Mouse (Mus musculus) myocyte (in vitro differentiated cells): Measurements from ENCODE around the gene Ndufa7. TPM values are rescaled to one million over a fixed set of nuclear protein-coding genes. Genes with fewer than 3 reads are reported as not detected.
"Not testable (repeated sequence)": the region's sequence is repeated elsewhere in the genome, so short reads cannot be mapped to it uniquely, and the experiment has no call there.

Experiments
- H3K27me3 ChIP-seq: one replicate; pipeline ENCODE4 v1.6.1; 2011; ENCODE audit not compliant: control insufficient read depth, insufficient read depth, insufficient read length
- H3K36me3 ChIP-seq: one replicate; pipeline ENCODE4 v1.6.1; 2011; ENCODE audit not compliant: control insufficient read depth, insufficient read depth
- H3K4me2 ChIP-seq: one replicate; pipeline ENCODE4 v1.6.1; 2011; ENCODE audit warnings: low read depth, control low read depth
- H3K4me3 ChIP-seq: one replicate; pipeline ENCODE4 v1.5.1; 2011; ENCODE audit warnings: mild to moderate bottlenecking, control low read depth, moderate library complexity
- H3K79me2 ChIP-seq: one replicate; pipeline ENCODE4 v1.6.1; 2011; ENCODE audit not compliant: control insufficient read depth, insufficient read depth
- H3ac ChIP-seq: one replicate; pipeline ENCODE4 v1.6.1; 2011; ENCODE audit not compliant: control insufficient read depth, insufficient read length
- CEBPB ChIP-seq: IDR thresholded peaks from 2 replicates; pipeline ENCODE4 v1.6.1; 2011; ENCODE audit warnings: mild to moderate bottlenecking, moderate library complexity; ENCODE audit not compliant: poor library complexity, insufficient read depth, severe bottlenecking
- E2F4 ChIP-seq: IDR thresholded peaks from one replicate; pipeline ENCODE4 v1.6.1; 2011; ENCODE audit warnings: mild to moderate bottlenecking, control low read depth, moderate library complexity; ENCODE audit not compliant: insufficient read depth
- MAX ChIP-seq: IDR thresholded peaks from one replicate; pipeline ENCODE4 v1.6.1; 2011; ENCODE audit warnings: low read depth, mild to moderate bottlenecking, control low read depth
- MYOD1 ChIP-seq, 3 experiments: IDR thresholded peaks; one replicate each; pipeline ENCODE4 v1.6.1; 2011; ENCODE audit warnings: control low read depth in 2 of 3, low read depth in 2 of 3, mild to moderate bottlenecking in 2 of 3, moderate library complexity in 1 of 3; ENCODE audit not compliant: insufficient read length in 2 of 3, control insufficient read depth in 1 of 3
- MYOG ChIP-seq, 3 experiments: IDR thresholded peaks; one replicate each; pipeline ENCODE4 v1.6.1; 2011; ENCODE audit warnings: control low read depth in 2 of 3, low read depth in 2 of 3, mild to moderate bottlenecking in 2 of 3; ENCODE audit not compliant: insufficient read length in 2 of 3, control insufficient read depth in 1 of 3, insufficient read depth in 1 of 3
- POLR2A ChIP-seq: IDR thresholded peaks from one replicate; pipeline ENCODE4 v1.6.1; 2011; ENCODE audit warnings: low read depth, mild to moderate bottlenecking, control low read depth, moderate library complexity; ENCODE audit not compliant: insufficient read length
- POLR2AphosphoS2 ChIP-seq: IDR thresholded peaks from one replicate; pipeline ENCODE4 v1.6.1; 2011; ENCODE audit warnings: low read depth, control low read depth; ENCODE audit not compliant: insufficient read length
- REST ChIP-seq: IDR thresholded peaks from one replicate; pipeline ENCODE4 v1.6.1; 2011; ENCODE audit warnings: mild to moderate bottlenecking, control low read depth, moderate library complexity; ENCODE audit not compliant: insufficient read depth, insufficient read length
- SRF ChIP-seq: IDR thresholded peaks from one replicate; pipeline ENCODE4 v1.6.1; 2011; ENCODE audit warnings: low read depth; ENCODE audit not compliant: control insufficient read depth, insufficient read length
- TCF12 ChIP-seq: IDR thresholded peaks from one replicate; pipeline ENCODE4 v1.6.1; 2011; ENCODE audit warnings: mild to moderate bottlenecking, control low read depth; ENCODE audit not compliant: poor library complexity, insufficient read depth, severe bottlenecking
- TCF3 ChIP-seq: IDR thresholded peaks from one replicate; pipeline ENCODE4 v1.6.1; 2011; ENCODE audit warnings: low read depth, control low read depth; ENCODE audit not compliant: insufficient read length
- USF1 ChIP-seq: IDR thresholded peaks from one replicate; pipeline ENCODE4 v1.6.1; 2011; ENCODE audit warnings: low read depth, mild to moderate bottlenecking, control low read depth, moderate library complexity
- polyA plus RNA-seq: library from polyadenylated mRNA; unstranded; fragments of >200 nt; fragmentation: generic; extraction: Trizol; gene quantifications from one replicate; pipeline ENCODE4 v1.2.1, GENCODE M21; 2012; ENCODE audit warnings: missing spikeins

Ndufa7 gene
- polyA plus RNA-seq, 1 experiment = 614 TPM

DNA sequence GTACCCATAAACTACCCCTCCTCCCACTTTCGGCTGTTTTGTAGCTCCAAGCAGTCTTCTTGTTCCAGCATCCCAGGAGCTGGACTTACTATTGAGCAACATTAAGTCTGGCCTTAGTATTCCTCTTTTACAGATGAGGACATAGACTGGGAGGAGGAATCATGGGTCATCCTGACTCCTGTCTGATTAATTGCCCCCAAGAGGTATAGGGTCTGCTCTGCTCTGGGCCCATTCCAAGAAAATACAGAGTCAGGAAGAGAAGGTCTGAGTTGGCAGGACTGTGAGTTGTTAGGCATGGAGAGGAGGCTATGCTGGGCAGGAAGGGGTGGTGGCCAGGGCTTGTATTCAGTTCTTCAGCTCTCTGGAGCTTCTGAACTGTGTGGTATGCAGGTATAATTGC is 19.8 kb downstream of the Ndufa7 start:
- TF ChIP-seq USF1 = no peak
- no peak for TF ChIP-seq TCF12
- TF ChIP-seq REST = no peak
- no peak for TF ChIP-seq POLR2AphosphoS2
- peak overlapping the region; percentile 99 for H3K4me2 ChIP-seq
- no peaks in the 10 kb centered on the region for H3K27me3 ChIP-seq
- peak overlapping the region; percentile 59 for H3K4me3 ChIP-seq
- no peak overlapping the region for H3ac ChIP-seq
- H3K36me3 ChIP-seq = peaks cover 7% of the 10 kb centered on the region
- H3K79me2 ChIP-seq = no peaks in the 10 kb centered on the region

DNA sequence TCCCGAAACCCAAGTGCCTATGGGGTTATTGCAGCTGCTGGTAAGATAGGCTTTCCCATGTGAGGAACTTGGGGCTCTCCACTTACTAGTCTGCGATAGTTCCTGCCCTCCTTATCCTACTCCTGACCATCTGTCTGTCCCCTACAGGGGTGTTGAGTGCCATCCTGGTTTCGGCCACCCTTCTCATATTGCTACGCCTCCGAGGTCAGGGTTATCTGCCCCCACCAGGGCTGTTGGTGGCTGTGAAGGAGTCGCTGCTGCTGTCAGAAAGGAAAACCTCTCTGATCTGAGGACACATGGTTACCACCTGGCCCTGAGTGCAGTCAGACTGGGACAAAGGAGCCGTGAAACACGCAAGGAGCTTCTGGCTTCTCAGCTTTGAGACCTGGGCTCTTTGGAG is 23.8 kb downstream of the Ndufa7 start:
- Histone ChIP-seq H3K4me3 (no peak overlapping the region), H3K79me2 (no peaks in the 10 kb centered on the region), H3K27me3 (no peaks in the 10 kb centered on the region), H3ac (no peak overlapping the region), H3K36me3 (peaks cover 7% of the 10 kb centered on the region), H3K4me2 (no peak overlapping the region)
- TF ChIP-seq MYOD1 (IDR thresholded peaks at IDR 0.05; ENCODE audit: control insufficient read depth in 1 of 3, insufficient read length in 2 of 3, low read depth in 2 of 3) = peak in 1 of 3 experiments; percentile 60
- no peak for TF ChIP-seq TCF3
- TF ChIP-seq TCF12 = no peak

DNA sequence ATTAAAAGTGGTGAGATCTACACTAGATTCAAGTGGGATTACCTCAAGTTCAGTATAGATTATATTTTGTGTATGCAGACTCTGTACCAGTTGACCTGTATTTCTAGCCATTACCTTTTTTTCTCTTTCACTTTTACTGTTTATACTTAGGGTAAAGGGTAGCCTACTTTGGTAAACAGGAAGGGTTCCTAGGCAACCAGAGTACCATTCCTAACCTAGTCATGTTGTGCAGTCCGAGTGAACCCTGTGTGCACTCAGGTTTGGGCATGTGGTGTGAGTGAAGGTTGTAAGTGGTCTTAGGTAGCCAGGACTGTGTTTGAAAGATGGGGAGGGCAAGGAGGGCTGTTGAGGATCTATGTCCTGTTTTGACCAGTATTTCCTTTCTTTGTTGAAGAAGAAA is 27.0 kb downstream of the Ndufa7 start:
- Histone ChIP-seq H3K36me3 (peaks cover 5% of the 10 kb centered on the region), H3K27me3 (no peaks in the 10 kb centered on the region), H3K4me2 (no peak overlapping the region), H3K79me2 (no peaks in the 10 kb centered on the region), H3K4me3 (no peak overlapping the region), H3ac (no peak overlapping the region)
- TF ChIP-seq MYOD1 (IDR thresholded peaks at IDR 0.05; ENCODE audit: control insufficient read depth in 1 of 3, insufficient read length in 2 of 3, low read depth in 2 of 3) (no peak), TCF3 (no peak), MYOG (IDR thresholded peaks at IDR 0.05; ENCODE audit: control insufficient read depth in 1 of 3, insufficient read depth in 1 of 3, insufficient read length in 2 of 3, low read depth in 2 of 3) (no peak), E2F4 (no peak), REST (no peak)

DNA sequence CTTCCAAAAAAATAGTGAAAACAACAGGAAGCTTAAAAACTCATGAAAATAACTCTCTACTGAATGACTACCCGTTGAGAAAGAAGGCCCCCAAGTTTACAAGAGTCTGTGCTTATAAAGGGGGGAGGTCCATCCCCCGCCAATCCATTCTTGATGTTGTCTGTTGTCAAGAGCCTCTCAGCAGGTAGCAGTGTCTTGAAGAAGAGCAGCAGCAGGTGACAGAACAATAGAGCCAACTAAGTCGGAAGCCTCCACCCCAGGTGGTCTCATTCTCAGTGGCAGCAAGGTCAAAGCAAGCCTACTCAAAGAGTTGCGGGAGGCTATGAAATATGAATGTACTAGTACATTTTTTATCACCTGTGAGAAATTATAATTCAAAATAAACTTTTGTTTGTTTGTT is 33.4 kb downstream of the Ndufa7 start:
- Histone ChIP-seq H3K4me2 (no peak overlapping the region), H3ac (no peak overlapping the region), H3K4me3 (no peak overlapping the region), H3K36me3 (no peaks in the 10 kb centered on the region), H3K79me2 (no peaks in the 10 kb centered on the region), H3K27me3 (no peaks in the 10 kb centered on the region)
- TF ChIP-seq MAX (no peak), MYOG (IDR thresholded peaks at IDR 0.05; ENCODE audit: control insufficient read depth in 1 of 3, insufficient read depth in 1 of 3, insufficient read length in 2 of 3, low read depth in 2 of 3) (no peak), USF1 (no peak), E2F4 (no peak), CEBPB (no peak), TCF12 (no peak), TCF3 (no peak), SRF (no peak), MYOD1 (IDR thresholded peaks at IDR 0.05; ENCODE audit: control insufficient read depth in 1 of 3, insufficient read length in 2 of 3, low read depth in 2 of 3) (no peak), POLR2AphosphoS2 (no peak), REST (no peak)

DNA sequence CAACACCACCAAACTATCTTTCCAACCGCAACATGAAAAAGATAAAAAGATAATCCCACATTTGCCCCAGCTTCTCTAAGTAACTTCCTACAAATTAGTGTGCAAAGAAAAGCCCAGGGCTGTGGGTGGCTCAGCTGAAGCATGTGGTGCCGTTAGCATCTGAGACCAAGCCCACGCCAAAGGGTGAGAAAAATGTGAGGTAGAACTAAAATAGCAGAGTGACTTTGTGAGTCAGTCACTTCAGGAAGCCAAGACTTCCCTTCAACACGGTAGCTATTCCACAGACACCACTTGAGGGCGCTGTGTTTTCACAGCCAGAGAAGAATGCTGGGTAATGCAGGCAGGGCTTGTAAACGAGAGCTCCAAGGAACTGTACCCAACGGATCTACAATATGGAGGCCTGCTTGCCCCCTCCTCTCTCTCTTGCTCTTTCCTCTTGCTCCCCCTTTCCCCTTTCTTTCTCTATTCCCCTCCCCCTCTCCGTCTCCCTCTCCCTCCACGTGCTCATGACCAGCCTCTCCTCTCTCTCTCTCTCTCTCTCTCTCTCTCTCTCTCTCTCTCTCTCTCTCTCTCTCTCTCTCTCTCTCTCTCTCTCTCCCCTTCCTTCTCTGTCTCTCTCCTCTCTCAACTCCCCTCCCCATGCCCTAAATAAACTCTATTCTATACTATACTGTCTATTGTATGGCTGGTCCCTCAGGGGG is 41.1 kb downstream of the Ndufa7 start:
- H3ac ChIP-seq = no peak overlapping the region
- H3K27me3 ChIP-seq = no peaks in the 10 kb centered on the region
- H3K4me2 ChIP-seq = no peak overlapping the region
- H3K4me3 ChIP-seq = no peak overlapping the region
- TF ChIP-seq MYOD1 (IDR thresholded peaks at IDR 0.05; ENCODE audit: control insufficient read depth in 1 of 3, insufficient read length in 2 of 3, low read depth in 2 of 3) = no peak
- TF ChIP-seq SRF = no peak
- TF ChIP-seq CEBPB = no peak
- TF ChIP-seq POLR2A = no peak
- TF ChIP-seq MYOG (IDR thresholded peaks at IDR 0.05; ENCODE audit: control insufficient read depth in 1 of 3, insufficient read depth in 1 of 3, insufficient read length in 2 of 3, low read depth in 2 of 3) = no peak
- no peak for TF ChIP-seq TCF12
- no peak for TF ChIP-seq E2F4
- no peak for TF ChIP-seq POLR2AphosphoS2
- TF ChIP-seq REST = no peak
- TF ChIP-seq MAX = no peak
- no peak for TF ChIP-seq TCF3
- H3K79me2 ChIP-seq = no peaks in the 10 kb centered on the region
- H3K36me3 ChIP-seq = no peaks in the 10 kb centered on the region

DNA sequence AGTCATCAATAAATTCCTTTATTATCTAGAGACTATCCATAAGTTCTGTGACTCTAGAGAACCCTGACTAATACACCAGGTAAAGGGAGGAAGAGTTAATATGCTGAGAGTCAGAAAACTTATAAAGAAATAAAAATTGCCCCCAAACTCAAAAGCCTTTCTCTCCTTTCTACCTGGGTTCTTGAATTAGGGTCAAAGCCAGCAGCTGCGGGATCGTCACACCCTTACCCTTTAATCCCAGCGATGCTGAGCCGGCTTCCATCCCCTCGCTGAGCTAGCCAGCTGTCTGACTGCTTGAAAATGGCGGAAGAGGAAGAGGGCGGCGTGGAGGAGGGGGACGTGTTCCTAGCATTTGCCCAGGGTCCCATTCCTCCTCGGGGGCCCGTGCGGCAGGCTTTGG is 49.2 kb downstream of the Ndufa7 start, which contains the start of gene Gm7029:
TSS of gene Gm7029 (plus strand) at position 301 of the 400 bp plus-strand sequence.
- H3ac ChIP-seq, H3K79me2 ChIP-seq, H3K27me3 ChIP-seq, H3K4me3 ChIP-seq, H3K4me2 ChIP-seq, H3K36me3 ChIP-seq: not testable (repeated sequence)
